Mouse (Mus musculus): Measurements from ENCODE around the gene Eomes. TPM values are rescaled to one million over a fixed set of nuclear protein-coding genes. Genes with fewer than 3 reads are reported as not detected.

Eomes gene
- total and polyA plus RNA-seq, 3 experiments: not detected

- Histone ChIP-seq H3K9ac (ENCODE audit: insufficient read depth, low read depth) (no peak overlapping the region), H3K36me3 (replicated peaks in 1 of 2; ENCODE audit: control insufficient read depth in 1 of 2, insufficient read depth in 1 of 2, low read length in 1 of 2) (no peaks in the 10 kb centered on the region), H3K9me3 (replicated peaks; ENCODE audit: low read length) (no peaks in the 10 kb centered on the region), H3K4me2 (ENCODE audit: insufficient read depth, low read depth, poor library complexity, severe bottlenecking) (no peak overlapping the region), H3K4me3 (replicated peaks in 1 of 3; ENCODE audit: low read depth in 2 of 3, low read length in 2 of 3, poor library complexity in 1 of 3) (no peak overlapping the region), H3K27me3 (replicated peaks) (no peaks in the 10 kb centered on the region), H3K79me2 (replicated peaks; ENCODE audit: control insufficient read depth, extremely low read depth, insufficient read depth, poor library complexity, severe bottlenecking) (no peaks in the 10 kb centered on the region), H3K27ac (ENCODE audit: insufficient read depth, low read depth) (no peak overlapping the region), H3K4me1 (ENCODE audit: control insufficient read depth in 1 of 2, insufficient read depth in 2 of 2) (no peaks in the 10 kb centered on the region)
- in situ Hi-C loops (cut with MboI; ENCODE audit: low pct_ligation_motif_present, low pct_unique_long_range_greater_than_20kb, low sequenced_read_pairs): no loop called here
- DNase-seq (ENCODE audit: extremely low read depth): no peak
- dilution Hi-C loops (cut with MboI; ENCODE audit: extremely low pct_ligation_motif_present, extremely low pct_unique_long_range_greater_than_20kb, low sequenced_read_pairs): no loop called here
- no peak for TF ChIP-seq USF2 (conservative IDR thresholded peaks at IDR 0.05; ENCODE audit: low read depth, low read length)
- TF ChIP-seq NRF1 (IDR thresholded peaks at IDR 0.05; ENCODE audit: low read depth, low read length): no peak
- TF ChIP-seq CTCF (conservative IDR thresholded peaks at IDR 0.05 in 1 of 2, IDR thresholded peaks at IDR 0.05 in 1 of 2; ENCODE audit: low read depth in 2 of 2, low read length in 2 of 2): no peak
- TF ChIP-seq ZMIZ1 (IDR thresholded peaks at IDR 0.05; ENCODE audit: low read depth, low read length): no peak
- TF ChIP-seq PAX5 (IDR thresholded peaks at IDR 0.05; ENCODE audit: low read length): no peak
- TF ChIP-seq NELFE (IDR thresholded peaks at IDR 0.05; ENCODE audit: low read depth, low read length): no peak
- no peak for TF ChIP-seq SIN3A (IDR thresholded peaks at IDR 0.05; ENCODE audit: low read length)
- TF ChIP-seq ZC3H11A (IDR thresholded peaks at IDR 0.05; ENCODE audit: low read depth, low read length): no peak
- TF ChIP-seq MAZ (IDR thresholded peaks at IDR 0.05; ENCODE audit: low read depth, low read length): no peak
- no peak for TF ChIP-seq MYC (IDR thresholded peaks at IDR 0.05; ENCODE audit: low read depth, low read length)
Observed at GRCm38 (mm10) chr9:118471296-118471695, 6.7 kb upstream of the Eomes start.

GRCm38 (mm10) chr9:118476211-118476765 is 1.7 kb upstream of the Eomes start:
- Histone ChIP-seq H3K9ac (ENCODE audit: insufficient read depth, low read depth) (no peak overlapping the region), H3K9me3 (replicated peaks; ENCODE audit: low read length) (peaks cover 13% of the 10 kb centered on the region), H3K27me3 (replicated peaks) (no peaks in the 10 kb centered on the region), H3K4me2 (ENCODE audit: insufficient read depth, low read depth, poor library complexity, severe bottlenecking) (no peak overlapping the region), H3K27ac (ENCODE audit: insufficient read depth, low read depth) (no peak overlapping the region), H3K36me3 (replicated peaks in 1 of 2; ENCODE audit: control insufficient read depth in 1 of 2, insufficient read depth in 1 of 2, low read length in 1 of 2) (no peaks in the 10 kb centered on the region), H3K4me1 (ENCODE audit: control insufficient read depth in 1 of 2, insufficient read depth in 2 of 2) (no peaks in the 10 kb centered on the region), H3K79me2 (replicated peaks; ENCODE audit: control insufficient read depth, extremely low read depth, insufficient read depth, poor library complexity, severe bottlenecking) (no peaks in the 10 kb centered on the region), H3K4me3 (replicated peaks in 1 of 3; ENCODE audit: low read depth in 2 of 3, low read length in 2 of 3, poor library complexity in 1 of 3) (no peak overlapping the region)
- no peak for DNase-seq (ENCODE audit: extremely low read depth)
- TF ChIP-seq ZKSCAN1 (IDR thresholded peaks at IDR 0.05; ENCODE audit: borderline replicate concordance, low read depth, low read length): no peak
- in situ Hi-C loops (cut with MboI; ENCODE audit: low pct_ligation_motif_present, low pct_unique_long_range_greater_than_20kb, low sequenced_read_pairs): loop anchor here (25.0 kb wide), 1 partner anchor 414 kb away; no protein-coding TSS in a partner anchor
- dilution Hi-C loops (cut with MboI; ENCODE audit: extremely low pct_ligation_motif_present, extremely low pct_unique_long_range_greater_than_20kb, low sequenced_read_pairs): no loop called here

GRCm38 (mm10) chr9:118476766-118477271 is 1.2 kb upstream of the Eomes start:
- no peak overlapping the region for H3K9ac ChIP-seq (ENCODE audit: insufficient read depth, low read depth)
- TF ChIP-seq BHLHE40 (IDR thresholded peaks at IDR 0.05; ENCODE audit: low read depth, low read length): no peak
- no peak for TF ChIP-seq RCOR1 (conservative IDR thresholded peaks at IDR 0.05; ENCODE audit: low read depth, low read length)
- TF ChIP-seq MAX (IDR thresholded peaks at IDR 0.05; ENCODE audit: low read length): no peak
- no peak for TF ChIP-seq ZNF384 (IDR thresholded peaks at IDR 0.05; ENCODE audit: low read depth, low read length)
- no peak for TF ChIP-seq JUND (conservative IDR thresholded peaks at IDR 0.05; ENCODE audit: low read depth, low read length)
- no peak for TF ChIP-seq CHD2 (IDR thresholded peaks at IDR 0.05; ENCODE audit: low read length)
- no peak for TF ChIP-seq TBP (conservative IDR thresholded peaks at IDR 0.05; ENCODE audit: low read depth, low read length)
- no peak for TF ChIP-seq MAFK (IDR thresholded peaks at IDR 0.05; ENCODE audit: insufficient replicate concordance, low read length)
- TF ChIP-seq CHD1 (IDR thresholded peaks at IDR 0.05; ENCODE audit: low read depth, low read length): no peak
- TF ChIP-seq MXI1 (IDR thresholded peaks at IDR 0.05; ENCODE audit: low read depth, low read length): no peak
- TF ChIP-seq ELF1 (IDR thresholded peaks at IDR 0.05; ENCODE audit: low read depth, low read length): no peak
- TF ChIP-seq USF1 (IDR thresholded peaks at IDR 0.05; ENCODE audit: low read depth, low read length): no peak
- H3K4me2 ChIP-seq (ENCODE audit: insufficient read depth, low read depth, poor library complexity, severe bottlenecking): no peak overlapping the region
- H3K9me3 ChIP-seq (replicated peaks; ENCODE audit: low read length): peaks cover 13% of the 10 kb centered on the region
- no peak overlapping the region for H3K4me3 ChIP-seq (replicated peaks in 1 of 3; ENCODE audit: low read depth in 2 of 3, low read length in 2 of 3, poor library complexity in 1 of 3)
- dilution Hi-C loops (cut with MboI; ENCODE audit: extremely low pct_ligation_motif_present, extremely low pct_unique_long_range_greater_than_20kb, low sequenced_read_pairs) (no loop called here), in situ Hi-C loops (cut with MboI; ENCODE audit: low pct_ligation_motif_present, low pct_unique_long_range_greater_than_20kb, low sequenced_read_pairs) (loop anchor here (25.0 kb wide), 1 partner anchor 415 kb away; no protein-coding TSS in a partner anchor)
- no peaks in the 10 kb centered on the region; a peak in 1 of 4 replicates for H3K4me1 ChIP-seq (ENCODE audit: control insufficient read depth in 1 of 2, insufficient read depth in 2 of 2)
- no peak overlapping the region for H3K27ac ChIP-seq (ENCODE audit: insufficient read depth, low read depth)
- no peaks in the 10 kb centered on the region for H3K79me2 ChIP-seq (replicated peaks; ENCODE audit: control insufficient read depth, extremely low read depth, insufficient read depth, poor library complexity, severe bottlenecking)
- no peaks in the 10 kb centered on the region for H3K27me3 ChIP-seq (replicated peaks)
- no peaks in the 10 kb centered on the region for H3K36me3 ChIP-seq (replicated peaks in 1 of 2; ENCODE audit: control insufficient read depth in 1 of 2, insufficient read depth in 1 of 2, low read length in 1 of 2)
- DNase-seq (ENCODE audit: extremely low read depth): no peak

Measured in CH12.LX (cell line).